19 mouse cellular contexts compared by ENCODE assay signal in the genomic region with DNA sequence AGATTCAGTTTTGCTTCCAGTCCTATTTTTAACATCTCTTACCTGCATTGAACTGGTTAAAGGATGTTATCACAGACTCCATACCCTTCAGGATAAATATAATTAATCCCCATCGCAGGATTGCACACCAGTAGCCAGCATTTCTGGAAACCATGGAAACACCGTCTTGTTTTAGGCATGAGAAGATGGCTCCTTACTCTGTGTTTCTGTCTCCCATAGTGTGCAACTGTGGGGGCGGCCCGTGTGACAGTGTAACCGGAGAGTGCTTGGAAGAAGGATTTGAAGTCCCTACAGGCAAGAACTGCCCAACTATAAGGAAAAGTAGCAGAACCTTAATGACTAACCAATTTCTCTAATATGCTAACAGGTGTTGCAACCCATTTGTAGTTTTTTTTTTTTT.
DNase-seq lines count a peak whose midpoint lies in the region; ATAC-seq lines count a peak whose summit lies in the region.
"Had no signal": no experiment of that assay in that cellular context is flagged by ENCODE, and none has a peak within 500 bp of the region (broad histone marks: within the 10 kb centered on the region; RNA-seq: fewer than 3 reads in every experiment).

No protein-coding gene starts in this region.

- peak; percentile 79 for ATAC-seq in frontal cortex, adult (ENCODE audit: low TSS enrichment)
- ATAC-seq: CD4-positive, CD25-positive, alpha-beta regulatory T cell, adult 4 months; lung, postnatal 0 days had no signal

- DNase-seq in frontal cortex, postnatal 25 days (ENCODE audit: low spot score in 2 of 2), result no peak
- DNase-seq in left cerebral cortex, adult 18-20 months (ENCODE audit: low spot score in 2 of 2), result peak; percentile 17 to 32
- DNase-seq in left cerebral cortex, adult 11 months (ENCODE audit: low spot score), result no peak
- DNase-seq in left cerebral cortex, postnatal 25 days (ENCODE audit: low spot score in 2 of 2), result peak; percentile 17 to 59
- DNase-seq in right cerebral cortex, postnatal 10 days (ENCODE audit: low spot score in 2 of 2), result peak; percentile 62 to 75
- DNase-seq in thymus, postnatal 14 days, result no peak
- no peak for DNase-seq in layer of hippocampus, adult 9-11 months
- DNase-seq: adrenal gland, postnatal 14 days; cerebellum, adult 11 months; cerebellum, postnatal 25 days; gastrocnemius, postnatal 25 days; kidney, adult 18-20 months; kidney, postnatal 14 days; retina, postnatal 1 day; spleen, adult 18-20 months; thymus, postnatal 4 days had no signal

- intact Hi-C loops in left cerebral cortex, postnatal 25 days (cut with DNase I), result no loop called here

Comparison
In these comparisons a context has a peak if more than half of its experiments do, and no peak if none do; other contexts are left out.
1. DNase-seq: peak in left cerebral cortex, adult 18-20 months (2 of 2), left cerebral cortex, postnatal 25 days (2 of 2) and right cerebral cortex, postnatal 10 days (2 of 2); none in frontal cortex, postnatal 25 days (0 of 2), left cerebral cortex, adult 11 months (single experiment), thymus, postnatal 14 days (single experiment) and layer of hippocampus, adult 9-11 months (single experiment).